Mouse (Mus musculus) kidney, embryonic 16.5 days (tissue): ENCODE results near the gene Lingo1. TPM values are rescaled to one million over a fixed set of nuclear protein-coding genes. Genes with fewer than 3 reads are reported as not detected.

Experiments
- ATAC-seq: fragments of 200-750 bp; cut with Nextera tagmentation; 2 replicates; pipeline ENCODE4 v1.8.0; 2017; ENCODE audit warnings: moderate TSS enrichment; ENCODE audit not compliant: low FRiP score, low TSS enrichment
- H3K27ac ChIP-seq: fragments of 300-500 bp; sonication (generic); 2 replicates; pipeline ENCODE4 v1.5.1; 2014; ENCODE audit warnings: low read length
- H3K27me3 ChIP-seq: fragments of 300-500 bp; sonication (generic); 2 replicates; pipeline ENCODE4 v1.6.1; 2014; ENCODE audit warnings: low read length, control low read depth, mixed read lengths; ENCODE audit not compliant: insufficient read depth
- H3K36me3 ChIP-seq: fragments of 300-500 bp; sonication (generic); 2 replicates; pipeline ENCODE4 v1.6.1; 2014; ENCODE audit warnings: low read length, control low read depth, mixed read lengths; ENCODE audit not compliant: insufficient read depth
- H3K4me1 ChIP-seq: fragments of 300-500 bp; sonication (generic); 2 replicates; pipeline ENCODE4 v1.6.1; 2014; ENCODE audit warnings: low read length, control low read depth, mixed read lengths; ENCODE audit not compliant: insufficient read depth
- H3K4me2 ChIP-seq: fragments of 300-500 bp; sonication (generic); replicated peaks from 2 replicates; pipeline ENCODE4 v1.6.1; 2014; ENCODE audit warnings: low read depth, low read length
- H3K4me3 ChIP-seq: fragments of 300-500 bp; sonication (generic); 2 replicates; pipeline ENCODE4 v1.5.1; 2014; ENCODE audit warnings: mild to moderate bottlenecking, low read length
- H3K9ac ChIP-seq: fragments of 300-500 bp; sonication (generic); replicated peaks from 2 replicates; pipeline ENCODE4 v1.6.1; 2014; ENCODE audit warnings: low read length
- H3K9me3 ChIP-seq: fragments of 300-500 bp; sonication (generic); 2 replicates; pipeline ENCODE4 v1.6.1; 2016; ENCODE audit warnings: low read length, control low read depth
- WGBS: fragments of 180-500 bp; shearing (Covaris S2); extraction: QIAGEN DNeasy Blood & Tissue Kit; methylation state at CpG from one replicate; pipeline ENCODE4 v1.1.7; 2014; 5-methylcytosine and 5-hydroxymethylcytosine counted together
- polyA plus RNA-seq: library from polyadenylated mRNA; unstranded; fragments of >200 nt; fragmentation: Nextera tagmentation; extraction: Ambion mirVana; gene quantifications from 2 replicates; pipeline ENCODE4 v1.2.1, GENCODE M21; 2015

Lingo1 gene
- polyA plus RNA-seq, 1 experiment from 2014 or later, result 3.2 TPM

GRCm38 (mm10) chr9:56830162-56830561, 33.9 kb upstream of the Lingo1 start:
- H3K27ac ChIP-seq, result no peak overlapping the region
- H3K36me3 ChIP-seq, result no peaks in the 10 kb centered on the region
- H3K9ac ChIP-seq, result no peak overlapping the region
- no peaks in the 10 kb centered on the region for H3K9me3 ChIP-seq
- H3K4me3 ChIP-seq, result no peak overlapping the region
- peaks cover 8% of the 10 kb centered on the region for H3K4me1 ChIP-seq
- no peak overlapping the region for H3K4me2 ChIP-seq
- H3K27me3 ChIP-seq, result 0 out of 2 replicates have a peak, but pooled peaks cover 3% of the 10 kb centered on the region
- 31% methylated on average over 4 of the region's 4 CpGs for WGBS
- ATAC-seq, result no peak

- no peak overlapping the region for H3K4me2 ChIP-seq
- no peaks in the 10 kb centered on the region for H3K36me3 ChIP-seq
- no peak overlapping the region for H3K27ac ChIP-seq
- H3K4me3 ChIP-seq, result no peak overlapping the region
- H3K4me1 ChIP-seq, result peaks cover 9% of the 10 kb centered on the region
- 0 out of 2 replicates have a peak, but pooled peaks cover 3% of the 10 kb centered on the region for H3K27me3 ChIP-seq
- 76% methylated on average over 6 of the region's 6 CpGs for WGBS
- H3K9me3 ChIP-seq, result no peaks in the 10 kb centered on the region
- H3K9ac ChIP-seq, result no peak overlapping the region
- ATAC-seq, result no peak
Measured at GRCm38 (mm10) chr9:56828841-56829240, 32.6 kb upstream of the Lingo1 start.

- Histone ChIP-seq H3K9ac (no peak overlapping the region), H3K36me3 (no peaks in the 10 kb centered on the region), H3K27me3 (0 out of 2 replicates have a peak, but pooled peaks cover 3% of the 10 kb centered on the region), H3K4me3 (no peak overlapping the region), H3K4me2 (no peak overlapping the region), H3K27ac (no peak overlapping the region), H3K4me1 (peaks cover 9% of the 10 kb centered on the region), H3K9me3 (no peaks in the 10 kb centered on the region)
- no peak for ATAC-seq
- 43% methylated on average over 9 of the region's 9 CpGs for WGBS
Measured at GRCm38 (mm10) chr9:56828146-56828545, 31.9 kb upstream of the Lingo1 start.

- Histone ChIP-seq H3K4me3 (peak overlapping the region; percentile 28), H3K9ac (peak overlapping the region; percentile 23; the same call in 1 of the 2 replicates), H3K4me2 (peak overlapping the region; percentile 47), H3K27ac (no peak overlapping the region), H3K4me1 (peaks cover 9% of the 10 kb centered on the region), H3K36me3 (no peaks in the 10 kb centered on the region), H3K27me3 (0 out of 2 replicates have a peak, but pooled peaks cover 3% of the 10 kb centered on the region), H3K9me3 (no peaks in the 10 kb centered on the region)
- ATAC-seq, result peak; percentile 31; the same call in 1 of the 2 replicates
- WGBS, result 12% methylated on average over 21 of the region's 21 CpGs
Measured at GRCm38 (mm10) chr9:56825476-56826213, 29.4 kb upstream of the Lingo1 start.

GRCm38 (mm10) chr9:56824900-56825299, 28.6 kb upstream of the Lingo1 start:
- Histone ChIP-seq H3K36me3 (no peaks in the 10 kb centered on the region), H3K9ac (no peak overlapping the region), H3K4me3 (no peak overlapping the region), H3K9me3 (no peaks in the 10 kb centered on the region), H3K4me1 (peaks cover 9% of the 10 kb centered on the region), H3K4me2 (no peak overlapping the region), H3K27me3 (0 out of 2 replicates have a peak, but pooled peaks cover 3% of the 10 kb centered on the region), H3K27ac (no peak overlapping the region)
- 23% methylated on average over 3 of the region's 3 CpGs for WGBS
- ATAC-seq, result peak; percentile 49; the same call in 1 of the 2 replicates

- Histone ChIP-seq H3K9me3 (0 out of 2 replicates have a peak, but pooled peaks cover 6% of the 10 kb centered on the region), H3K27me3 (no peaks in the 10 kb centered on the region), H3K4me1 (no peaks in the 10 kb centered on the region), H3K9ac (no peak overlapping the region), H3K4me2 (no peak overlapping the region), H3K27ac (no peak overlapping the region), H3K4me3 (no peak overlapping the region), H3K36me3 (no peaks in the 10 kb centered on the region)
- 79% methylated on average over 1 of the region's 1 CpGs for WGBS
- ATAC-seq, result no peak
Measured at GRCm38 (mm10) chr9:56810916-56811315, 14.6 kb upstream of the Lingo1 start.

- 78% methylated on average over 6 of the region's 6 CpGs for WGBS
- no peak overlapping the region for H3K27ac ChIP-seq
- H3K27me3 ChIP-seq, result no peaks in the 10 kb centered on the region
- H3K4me2 ChIP-seq, result no peak overlapping the region
- H3K4me1 ChIP-seq, result no peaks in the 10 kb centered on the region
- no peak overlapping the region for H3K4me3 ChIP-seq
- ATAC-seq, result no peak
- 0 out of 2 replicates have a peak, but pooled peaks cover 6% of the 10 kb centered on the region for H3K9me3 ChIP-seq
- no peaks in the 10 kb centered on the region for H3K36me3 ChIP-seq
- no peak overlapping the region for H3K9ac ChIP-seq
Measured at GRCm38 (mm10) chr9:56807990-56808389, 11.7 kb upstream of the Lingo1 start.

- no peak overlapping the region for H3K4me2 ChIP-seq
- H3K36me3 ChIP-seq, result no peaks in the 10 kb centered on the region
- ATAC-seq, result no peak
- H3K4me3 ChIP-seq, result no peak overlapping the region
- H3K9me3 ChIP-seq, result no peaks in the 10 kb centered on the region
- WGBS, result 95% methylated on average over 7 of the region's 7 CpGs
- H3K9ac ChIP-seq, result no peak overlapping the region
- H3K4me1 ChIP-seq, result no peaks in the 10 kb centered on the region
- H3K27me3 ChIP-seq, result peaks cover 12% of the 10 kb centered on the region
- no peak overlapping the region for H3K27ac ChIP-seq
Measured at GRCm38 (mm10) chr9:56803146-56803545, 6.9 kb upstream of the Lingo1 start.

- ATAC-seq, result peak; percentile 52; the same call in 1 of the 2 replicates
- Histone ChIP-seq H3K9ac (no peak overlapping the region), H3K27me3 (peaks cover 54% of the 10 kb centered on the region), H3K4me2 (no peak overlapping the region), H3K4me3 (no peak overlapping the region), H3K4me1 (peaks cover 17% of the 10 kb centered on the region), H3K27ac (no peak overlapping the region), H3K36me3 (no peaks in the 10 kb centered on the region), H3K9me3 (no peaks in the 10 kb centered on the region)
- under 1% methylated on average over 5 of the region's 5 CpGs for WGBS
Measured at GRCm38 (mm10) chr9:56797876-56798275, 1.6 kb upstream of the Lingo1 start.

- peak overlapping the region; percentile 55 for H3K4me3 ChIP-seq
- H3K27me3 ChIP-seq, result peaks cover 54% of the 10 kb centered on the region
- WGBS, result under 1% methylated on average over 40 of the region's 41 CpGs
- ATAC-seq, result peak; percentile 56; the same call in 1 of the 2 replicates
- 0 out of 2 replicates have a peak overlapping the region, but pooled peaks have one; percentile 49 for H3K9ac ChIP-seq
- H3K4me2 ChIP-seq, result peak overlapping the region; percentile 94
- no peaks in the 10 kb centered on the region for H3K36me3 ChIP-seq
- no peak overlapping the region for H3K27ac ChIP-seq
- peaks cover 17% of the 10 kb centered on the region for H3K4me1 ChIP-seq
- no peaks in the 10 kb centered on the region for H3K9me3 ChIP-seq
Measured at GRCm38 (mm10) chr9:56796656-56797131, 426 bp upstream of the Lingo1 start.
